Mouse (Mus musculus): ENCODE results near the gene Prokr1.

The Prokr1 gene

GRCm38 (mm10) chr6:87534855-87535575, 55.5 kb downstream of the Prokr1 start:
- in situ Hi-C loops (cut with MboI; ENCODE audit: low pct_unique_long_range_greater_than_20kb in 1 of 2, low sequenced_read_pairs in 2 of 2, unreplicated experiment in 1 of 2) = no loop called here

DNA sequence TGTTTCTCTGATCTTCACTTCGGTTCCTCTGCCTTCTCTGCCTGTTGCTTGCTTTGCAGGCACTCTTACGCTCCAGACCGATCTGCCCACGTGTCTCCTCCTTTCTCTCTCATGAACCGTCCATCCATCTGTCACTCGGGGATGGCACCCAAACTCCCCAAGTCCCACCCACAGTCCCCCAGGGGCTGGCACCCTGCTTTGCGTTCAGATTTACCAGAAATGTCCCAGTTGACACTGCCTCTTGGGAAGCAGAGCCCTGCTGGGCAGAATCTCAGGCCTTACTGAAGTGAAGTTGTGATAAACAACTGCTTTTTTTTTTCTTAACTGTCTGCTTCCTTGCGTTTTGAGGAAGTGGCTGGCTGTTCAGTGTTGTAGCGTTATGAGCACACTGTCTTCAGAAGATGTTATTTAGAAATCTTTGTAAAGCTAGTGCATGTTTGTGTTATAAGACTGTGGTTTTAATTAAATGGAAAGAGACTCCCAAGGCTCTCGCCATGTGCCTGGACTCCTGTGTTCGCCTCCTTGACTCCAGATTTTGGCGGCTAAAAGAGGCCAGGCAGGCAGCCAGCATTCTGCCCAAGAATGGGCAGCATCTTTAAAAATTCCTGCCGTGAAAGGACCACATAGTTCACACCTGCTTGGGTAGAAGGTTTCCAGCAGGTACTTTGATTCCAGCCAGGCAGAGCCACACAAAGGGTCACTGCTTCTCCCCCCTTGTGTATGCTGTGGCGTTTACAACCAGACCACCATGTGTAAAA, 57.4 kb downstream of the Prokr1 start, which contains the start of gene Arhgap25:
TSS of gene Arhgap25 (minus strand) at position 307 of the 758 bp plus-strand sequence.
- in situ Hi-C loops (cut with MboI; ENCODE audit: low pct_unique_long_range_greater_than_20kb in 1 of 2, low sequenced_read_pairs in 2 of 2, unreplicated experiment in 1 of 2) = no loop called here

GRCm38 (mm10) chr6:87531456-87532015, 59.0 kb downstream of the Prokr1 start:
- in situ Hi-C loops (cut with MboI; ENCODE audit: low pct_unique_long_range_greater_than_20kb in 1 of 2, low sequenced_read_pairs in 2 of 2, unreplicated experiment in 1 of 2) = no loop called here

DNA sequence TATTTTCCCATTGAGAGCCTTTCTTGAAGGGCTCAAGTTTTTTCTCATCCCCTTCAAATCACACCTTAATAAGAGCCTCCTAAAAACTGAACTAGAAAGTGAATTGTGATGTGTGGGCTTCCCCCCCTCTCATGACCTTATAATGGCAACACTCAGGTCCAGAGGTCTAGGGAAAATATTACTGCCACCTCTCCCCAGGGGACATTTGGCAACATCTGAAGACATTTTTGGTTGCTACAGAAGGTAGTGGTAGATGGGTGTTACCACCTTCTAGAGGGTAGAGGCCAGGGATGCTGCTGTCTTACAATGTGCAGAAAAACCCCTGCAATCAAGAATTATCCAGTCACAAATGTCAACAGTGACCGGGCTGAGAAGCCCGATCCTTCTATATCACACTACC, 60.2 kb downstream of the Prokr1 start:
- in situ Hi-C loops (cut with MboI; ENCODE audit: low pct_unique_long_range_greater_than_20kb in 1 of 2, low sequenced_read_pairs in 2 of 2, unreplicated experiment in 1 of 2) = no loop called here

All from mouse embryonic stem cell (cell line).